Mouse (Mus musculus) G1E (cell line): Measurements from ENCODE around the gene Kcnh6.

Experiments used
- CTCF ChIP-seq: IDR thresholded peaks from 2 replicates; pipeline ENCODE4 v1.5.1; 2012; ENCODE audit warnings: low read depth, low read length, inconsistent platforms, mixed read lengths
- GATA1 ChIP-seq: IDR thresholded peaks from 2 replicates; pipeline ENCODE4 v1.6.1; 2012; ENCODE audit warnings: borderline replicate concordance, low read length, inconsistent platforms, mixed read lengths

DNA sequence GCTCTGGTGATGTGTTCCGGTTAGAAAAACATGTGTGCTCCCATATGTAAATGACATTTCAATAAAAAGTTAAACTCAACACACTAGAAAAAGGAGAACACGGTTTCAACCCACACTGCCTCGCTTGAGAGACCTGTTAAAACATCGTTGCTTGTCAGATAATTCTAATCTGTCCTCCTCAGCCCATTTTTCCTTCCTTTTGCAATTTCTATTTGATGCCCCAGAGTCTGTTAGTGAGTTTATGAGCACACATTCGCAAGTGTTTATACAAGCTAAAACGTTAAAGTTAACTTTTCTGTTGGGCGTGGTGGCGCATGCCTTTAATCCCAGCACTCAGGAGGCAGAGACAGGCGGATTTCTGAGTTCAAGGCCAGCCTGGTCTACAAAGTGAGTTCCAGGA is 27.1 kb downstream of the Kcnh6 start:
- TF ChIP-seq CTCF (no peak), GATA1 (no peak)
